Mouse (Mus musculus): Measurements from ENCODE around the gene Efna5.
A peak's percentile ranks its signal among the peaks of the same experiment; 100 is the strongest.

The Efna5 gene

GRCm38 (mm10) chr17:62789291-62790290 is 91.5 kb downstream of the Efna5 start:
- no peak for DNase-seq (ENCODE audit: low spot score in 2 of 2)

GRCm38 (mm10) chr17:62788783-62789182 is 92.3 kb downstream of the Efna5 start:
- DNase-seq (ENCODE audit: low spot score in 2 of 2), result no peak

- no peak for DNase-seq (ENCODE audit: low spot score in 2 of 2)
These were observed 93.3 kb downstream of the Efna5 start for GRCm38 (mm10) chr17:62787855-62788254.

- DNase-seq (ENCODE audit: low spot score in 2 of 2), result no peak
These were observed 94.6 kb downstream of the Efna5 start for GRCm38 (mm10) chr17:62786602-62786907.

- DNase-seq (ENCODE audit: low spot score in 2 of 2), result no peak
These were observed 95.1 kb downstream of the Efna5 start for GRCm38 (mm10) chr17:62785781-62786601.

- no peak for DNase-seq (ENCODE audit: low spot score in 2 of 2)
These were observed 96.6 kb downstream of the Efna5 start for GRCm38 (mm10) chr17:62784274-62785171.

- peak; percentile 80 to 82 for DNase-seq (ENCODE audit: low spot score in 2 of 2)
These were observed 97.4 kb downstream of the Efna5 start for GRCm38 (mm10) chr17:62783524-62784273.

- DNase-seq (ENCODE audit: low spot score in 2 of 2), result no peak
These were observed 98.2 kb downstream of the Efna5 start for GRCm38 (mm10) chr17:62782826-62783404.

GRCm38 (mm10) chr17:62781120-62781519 is 100.0 kb downstream of the Efna5 start:
- no peak for DNase-seq (ENCODE audit: low spot score in 2 of 2)

- no peak for DNase-seq (ENCODE audit: low spot score in 2 of 2)
These were observed 103.1 kb downstream of the Efna5 start for GRCm38 (mm10) chr17:62777858-62778564.

- DNase-seq (ENCODE audit: low spot score in 2 of 2), result no peak
These were observed 104.4 kb downstream of the Efna5 start for GRCm38 (mm10) chr17:62776710-62777109.

GRCm38 (mm10) chr17:62775976-62776375 is 105.1 kb downstream of the Efna5 start:
- no peak for DNase-seq (ENCODE audit: low spot score in 2 of 2)

- DNase-seq (ENCODE audit: low spot score in 2 of 2), result no peak
These were observed 105.7 kb downstream of the Efna5 start for GRCm38 (mm10) chr17:62775401-62775800.

GRCm38 (mm10) chr17:62774749-62775148 is 106.4 kb downstream of the Efna5 start:
- no peak for DNase-seq (ENCODE audit: low spot score in 2 of 2)

GRCm38 (mm10) chr17:62766705-62767104 is 114.4 kb downstream of the Efna5 start:
- no peak for DNase-seq (ENCODE audit: low spot score in 2 of 2)

- no peak for DNase-seq (ENCODE audit: low spot score in 2 of 2)
These were observed 116.0 kb downstream of the Efna5 start for GRCm38 (mm10) chr17:62765165-62765564.

- DNase-seq (ENCODE audit: low spot score in 2 of 2), result no peak
These were observed 124.2 kb downstream of the Efna5 start for GRCm38 (mm10) chr17:62756951-62757350.

GRCm38 (mm10) chr17:62755635-62756034 is 125.5 kb downstream of the Efna5 start:
- DNase-seq (ENCODE audit: low spot score in 2 of 2), result no peak

- peak; percentile 23 to 54 for DNase-seq (ENCODE audit: low spot score in 2 of 2)
These were observed 126.5 kb downstream of the Efna5 start for GRCm38 (mm10) chr17:62754638-62755037.

- no peak for DNase-seq (ENCODE audit: low spot score in 2 of 2)
These were observed 128.7 kb downstream of the Efna5 start for GRCm38 (mm10) chr17:62752381-62752889.
